Mouse (Mus musculus): ENCODE results near the gene Bmp8a. TPM values are rescaled to one million over a fixed set of nuclear protein-coding genes. Genes with fewer than 3 reads are reported as not detected.

Gene Bmp8a
- polyA plus RNA-seq, 1 experiment, result 0.14 TPM

DNA sequence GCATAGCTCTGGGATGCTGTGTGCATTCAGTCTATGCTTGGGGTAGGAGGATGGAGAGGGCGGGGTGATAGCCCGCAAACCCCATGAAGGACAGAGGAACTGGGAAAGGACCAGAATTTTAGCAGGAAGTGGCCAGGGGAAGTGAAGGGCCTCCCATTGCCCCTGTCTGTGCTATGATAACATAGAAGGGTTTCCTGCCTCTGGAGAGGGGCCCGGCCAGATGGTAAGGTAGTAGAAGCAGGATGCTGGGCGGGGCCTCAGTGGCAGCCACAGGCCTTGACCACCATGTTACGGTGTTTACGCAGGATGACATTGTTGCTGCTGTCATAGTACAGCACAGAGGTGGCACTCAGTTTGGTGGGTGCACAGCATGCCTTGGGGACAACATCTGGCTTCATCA is 30.0 kb downstream of the Bmp8a start:
- Histone ChIP-seq H3K79me3 (ENCODE audit: low read depth) (no peaks in the 10 kb centered on the region), H3K36me3 (ENCODE audit: control insufficient read depth, insufficient read depth) (no peaks in the 10 kb centered on the region), H3ac (ENCODE audit: control insufficient read depth, insufficient read length, low read depth) (no peak overlapping the region), H3K27me3 (ENCODE audit: control insufficient read depth, insufficient read depth, insufficient read length) (no peaks in the 10 kb centered on the region), H3K79me2 (ENCODE audit: control insufficient read depth, insufficient read depth) (no peaks in the 10 kb centered on the region), H3K4me3 (ENCODE audit: insufficient read depth, poor library complexity, severe bottlenecking) (no peak overlapping the region)
- no peak for TF ChIP-seq CEBPB (IDR thresholded peaks at IDR 0.05; ENCODE audit: low read depth)
- TF ChIP-seq FOSL1 (IDR thresholded peaks at IDR 0.05; ENCODE audit: insufficient read depth, low read length, poor library complexity, severe bottlenecking), result no peak
- TF ChIP-seq CTCF (IDR thresholded peaks at IDR 0.05; ENCODE audit: control insufficient read depth, insufficient read depth, insufficient read length), result no peak
- TF ChIP-seq MYOG (IDR thresholded peaks at IDR 0.05; ENCODE audit: control insufficient read depth, extremely low read depth, insufficient read length), result no peak
- TF ChIP-seq MYOD1 (IDR thresholded peaks at IDR 0.05; ENCODE audit: control insufficient read depth, insufficient read length, low read depth), result no peak
- no peak for TF ChIP-seq USF1 (IDR thresholded peaks at IDR 0.05; ENCODE audit: low read depth)
- no peak for TF ChIP-seq MAX (IDR thresholded peaks at IDR 0.05)

DNA sequence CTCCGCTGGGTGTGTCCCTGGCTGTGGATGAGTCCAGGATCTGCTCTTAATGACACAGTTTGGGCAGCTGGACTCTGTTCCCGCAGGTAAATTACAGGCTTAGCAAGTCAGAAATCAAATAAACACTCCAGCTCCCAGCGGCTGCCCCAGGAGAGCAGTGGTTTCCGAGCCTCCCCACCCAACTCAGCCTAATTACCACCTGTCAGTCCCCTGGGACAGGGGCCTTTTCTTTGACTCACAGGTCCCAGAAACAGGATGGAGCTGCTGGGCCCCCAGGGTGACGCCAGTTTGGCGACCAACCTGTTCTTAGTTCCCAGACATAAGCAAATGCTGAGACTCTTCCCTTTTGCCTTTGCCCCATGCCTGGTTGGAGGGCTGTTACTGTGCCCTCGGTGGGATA is 31.2 kb downstream of the Bmp8a start:
- no peaks in the 10 kb centered on the region for H3K27me3 ChIP-seq (ENCODE audit: control insufficient read depth, insufficient read depth, insufficient read length)
- H3K36me3 ChIP-seq (ENCODE audit: control insufficient read depth, insufficient read depth), result no peaks in the 10 kb centered on the region
- no peaks in the 10 kb centered on the region for H3K79me2 ChIP-seq (ENCODE audit: control insufficient read depth, insufficient read depth)
- no peak for TF ChIP-seq USF1 (IDR thresholded peaks at IDR 0.05; ENCODE audit: low read depth)
- TF ChIP-seq CEBPB (IDR thresholded peaks at IDR 0.05; ENCODE audit: low read depth), result no peak
- no peak for TF ChIP-seq FOSL1 (IDR thresholded peaks at IDR 0.05; ENCODE audit: insufficient read depth, low read length, poor library complexity, severe bottlenecking)
- TF ChIP-seq MYOG (IDR thresholded peaks at IDR 0.05; ENCODE audit: control insufficient read depth, extremely low read depth, insufficient read length), result no peak
- TF ChIP-seq MYOD1 (IDR thresholded peaks at IDR 0.05; ENCODE audit: control insufficient read depth, insufficient read length, low read depth), result no peak
- TF ChIP-seq MAX (IDR thresholded peaks at IDR 0.05), result no peak
- no peak for TF ChIP-seq CTCF (IDR thresholded peaks at IDR 0.05; ENCODE audit: control insufficient read depth, insufficient read depth, insufficient read length)
- H3K79me3 ChIP-seq (ENCODE audit: low read depth), result no peaks in the 10 kb centered on the region
- no peak overlapping the region for H3K4me3 ChIP-seq (ENCODE audit: insufficient read depth, poor library complexity, severe bottlenecking)
- no peak overlapping the region for H3ac ChIP-seq (ENCODE audit: control insufficient read depth, insufficient read length, low read depth)

DNA sequence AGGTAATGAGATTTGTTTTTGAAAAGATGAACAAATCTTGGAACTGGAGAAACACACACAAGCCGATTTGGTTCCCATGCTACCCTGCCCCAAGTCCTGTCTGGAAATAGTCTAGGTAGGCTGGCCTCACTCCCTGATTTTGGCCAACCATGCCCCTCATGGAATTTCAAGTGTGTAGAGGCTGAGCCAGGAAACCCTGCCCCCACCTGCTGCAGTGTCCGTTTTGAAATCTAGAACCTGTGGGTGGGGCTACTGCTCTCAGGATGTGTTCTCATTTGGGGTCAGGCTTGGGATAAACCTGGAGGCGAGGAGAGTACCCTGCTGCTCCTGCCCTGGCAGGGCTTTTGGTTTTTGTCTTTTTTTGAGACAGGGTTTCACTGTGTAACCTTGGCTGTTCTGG is 34.8 kb downstream of the Bmp8a start:
- Histone ChIP-seq H3K79me3 (ENCODE audit: low read depth) (no peaks in the 10 kb centered on the region), H3K4me3 (ENCODE audit: insufficient read depth, poor library complexity, severe bottlenecking) (no peak overlapping the region), H3K27me3 (ENCODE audit: control insufficient read depth, insufficient read depth, insufficient read length) (no peaks in the 10 kb centered on the region), H3K36me3 (ENCODE audit: control insufficient read depth, insufficient read depth) (peaks cover 11% of the 10 kb centered on the region), H3ac (ENCODE audit: control insufficient read depth, insufficient read length, low read depth) (no peak overlapping the region), H3K79me2 (ENCODE audit: control insufficient read depth, insufficient read depth) (no peaks in the 10 kb centered on the region)
- TF ChIP-seq MYOD1 (IDR thresholded peaks at IDR 0.05; ENCODE audit: control insufficient read depth, insufficient read length, low read depth), result no peak
- TF ChIP-seq MAX (IDR thresholded peaks at IDR 0.05), result no peak
- TF ChIP-seq MYOG (IDR thresholded peaks at IDR 0.05; ENCODE audit: control insufficient read depth, extremely low read depth, insufficient read length), result no peak
- no peak for TF ChIP-seq FOSL1 (IDR thresholded peaks at IDR 0.05; ENCODE audit: insufficient read depth, low read length, poor library complexity, severe bottlenecking)
- TF ChIP-seq CEBPB (IDR thresholded peaks at IDR 0.05; ENCODE audit: low read depth), result no peak
- TF ChIP-seq CTCF (IDR thresholded peaks at IDR 0.05; ENCODE audit: control insufficient read depth, insufficient read depth, insufficient read length), result no peak
- TF ChIP-seq USF1 (IDR thresholded peaks at IDR 0.05; ENCODE audit: low read depth), result no peak

DNA sequence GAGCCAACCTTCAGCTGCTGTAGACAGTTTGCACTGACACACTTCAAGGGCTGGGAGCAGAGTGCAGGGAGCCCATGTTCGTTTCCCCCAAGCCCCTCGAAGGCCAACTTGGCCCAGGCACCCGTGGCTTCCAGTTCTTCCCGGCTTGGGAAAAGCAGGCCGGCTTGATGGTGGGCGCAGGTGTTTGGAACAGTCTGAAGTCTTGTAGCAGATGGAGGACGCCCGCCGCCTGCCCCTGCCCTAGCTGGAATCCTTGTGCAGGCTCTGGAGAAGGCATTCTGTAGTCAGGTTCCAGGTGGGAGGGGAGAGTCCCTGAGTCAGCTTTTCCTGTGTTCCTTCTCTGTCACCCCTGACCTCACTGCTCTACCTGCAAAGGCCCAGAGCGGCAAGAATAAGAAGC is 36.1 kb downstream of the Bmp8a start:
- H3K27me3 ChIP-seq (ENCODE audit: control insufficient read depth, insufficient read depth, insufficient read length), result no peaks in the 10 kb centered on the region
- TF ChIP-seq MYOG (IDR thresholded peaks at IDR 0.05; ENCODE audit: control insufficient read depth, extremely low read depth, insufficient read length) (no peak), USF1 (IDR thresholded peaks at IDR 0.05; ENCODE audit: low read depth) (no peak), CEBPB (IDR thresholded peaks at IDR 0.05; ENCODE audit: low read depth) (no peak), MYOD1 (IDR thresholded peaks at IDR 0.05; ENCODE audit: control insufficient read depth, insufficient read length, low read depth) (no peak), MAX (IDR thresholded peaks at IDR 0.05) (no peak), CTCF (IDR thresholded peaks at IDR 0.05; ENCODE audit: control insufficient read depth, insufficient read depth, insufficient read length) (no peak), FOSL1 (IDR thresholded peaks at IDR 0.05; ENCODE audit: insufficient read depth, low read length, poor library complexity, severe bottlenecking) (no peak)

DNA sequence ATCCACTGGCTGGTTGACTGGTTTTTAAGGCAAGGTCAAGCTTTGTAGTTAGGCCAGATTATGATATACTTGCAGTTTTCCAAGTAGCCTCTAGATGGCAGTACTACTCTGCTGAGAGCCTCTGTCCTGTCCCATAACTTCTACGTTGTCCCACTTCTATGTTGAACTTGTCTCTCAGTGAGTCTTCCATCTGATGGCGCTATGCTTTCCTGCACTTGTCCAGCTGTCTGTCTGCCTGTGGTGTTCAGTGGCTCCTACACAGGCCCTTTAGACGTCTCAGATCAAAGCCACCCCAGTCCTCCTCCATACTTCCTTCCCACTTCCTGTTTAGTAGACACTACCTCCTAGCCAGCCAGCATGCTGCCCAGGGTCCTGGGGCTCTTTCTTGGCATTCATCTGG is 37.3 kb downstream of the Bmp8a start:
- Histone ChIP-seq H3K79me2 (ENCODE audit: control insufficient read depth, insufficient read depth) (no peaks in the 10 kb centered on the region), H3K27me3 (ENCODE audit: control insufficient read depth, insufficient read depth, insufficient read length) (no peaks in the 10 kb centered on the region), H3K36me3 (ENCODE audit: control insufficient read depth, insufficient read depth) (peaks cover 36% of the 10 kb centered on the region), H3K79me3 (ENCODE audit: low read depth) (no peaks in the 10 kb centered on the region), H3K4me3 (ENCODE audit: insufficient read depth, poor library complexity, severe bottlenecking) (no peak overlapping the region), H3ac (ENCODE audit: control insufficient read depth, insufficient read length, low read depth) (no peak overlapping the region)
- TF ChIP-seq CTCF (IDR thresholded peaks at IDR 0.05; ENCODE audit: control insufficient read depth, insufficient read depth, insufficient read length) (peak; percentile 27), MYOG (IDR thresholded peaks at IDR 0.05; ENCODE audit: control insufficient read depth, extremely low read depth, insufficient read length) (no peak)

More for the DNA sequence above, 36.1 kb downstream of the Bmp8a start:
- no peak overlapping the region for H3K4me3 ChIP-seq (ENCODE audit: insufficient read depth, poor library complexity, severe bottlenecking)
- peaks cover 24% of the 10 kb centered on the region for H3K36me3 ChIP-seq (ENCODE audit: control insufficient read depth, insufficient read depth)
- H3K79me2 ChIP-seq (ENCODE audit: control insufficient read depth, insufficient read depth), result no peaks in the 10 kb centered on the region
- no peak overlapping the region for H3ac ChIP-seq (ENCODE audit: control insufficient read depth, insufficient read length, low read depth)
- H3K79me3 ChIP-seq (ENCODE audit: low read depth), result no peaks in the 10 kb centered on the region

DNA sequence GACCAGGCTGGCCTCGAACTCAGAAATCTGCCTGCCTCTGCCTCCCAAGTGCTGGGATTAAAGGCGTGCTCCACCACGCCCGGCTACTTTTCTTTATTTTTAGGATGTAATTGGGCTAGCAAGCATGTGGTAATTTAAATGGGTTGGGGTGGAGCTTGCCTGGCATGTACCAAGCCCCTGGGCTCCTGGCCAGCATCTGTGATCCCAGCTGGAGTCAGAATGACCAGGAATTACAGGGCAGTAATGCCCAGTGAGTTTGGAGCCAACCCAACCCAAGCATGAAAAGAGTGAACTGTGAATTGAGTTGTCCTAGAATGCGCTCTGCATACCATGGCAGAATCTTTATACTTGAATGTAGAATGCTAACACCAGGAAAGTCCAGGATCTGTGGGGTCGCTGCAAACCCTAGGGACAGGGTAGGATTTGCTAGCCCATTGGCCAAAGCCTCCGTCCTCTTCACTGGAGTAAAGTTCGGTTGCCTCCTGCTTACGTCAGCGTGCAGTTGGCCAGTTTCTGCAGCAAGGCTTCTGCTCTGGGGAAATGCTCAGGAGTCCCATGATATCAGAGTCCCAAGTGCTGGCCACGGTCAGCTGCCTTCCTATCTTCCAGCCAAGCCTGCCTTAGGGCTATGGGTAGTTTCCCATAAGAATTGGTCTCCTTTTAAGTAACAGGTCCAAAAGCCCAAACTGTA is 43.9 kb downstream of the Bmp8a start:
- no peaks in the 10 kb centered on the region for H3K79me2 ChIP-seq (ENCODE audit: control insufficient read depth, insufficient read depth)
- H3K79me3 ChIP-seq (ENCODE audit: low read depth), result peaks cover 3% of the 10 kb centered on the region
- H3K4me3 ChIP-seq (ENCODE audit: insufficient read depth, poor library complexity, severe bottlenecking), result no peak overlapping the region
- no peak overlapping the region for H3ac ChIP-seq (ENCODE audit: control insufficient read depth, insufficient read length, low read depth)
- H3K27me3 ChIP-seq (ENCODE audit: control insufficient read depth, insufficient read depth, insufficient read length), result no peaks in the 10 kb centered on the region
- H3K36me3 ChIP-seq (ENCODE audit: control insufficient read depth, insufficient read depth), result peaks cover 96% of the 10 kb centered on the region
- TF ChIP-seq MYOD1 (IDR thresholded peaks at IDR 0.05; ENCODE audit: control insufficient read depth, insufficient read length, low read depth) (no peak), MAX (IDR thresholded peaks at IDR 0.05) (no peak), MYOG (IDR thresholded peaks at IDR 0.05; ENCODE audit: control insufficient read depth, extremely low read depth, insufficient read length) (no peak), CEBPB (IDR thresholded peaks at IDR 0.05; ENCODE audit: low read depth) (no peak), FOSL1 (IDR thresholded peaks at IDR 0.05; ENCODE audit: insufficient read depth, low read length, poor library complexity, severe bottlenecking) (no peak), USF1 (IDR thresholded peaks at IDR 0.05; ENCODE audit: low read depth) (no peak), CTCF (IDR thresholded peaks at IDR 0.05; ENCODE audit: control insufficient read depth, insufficient read depth, insufficient read length) (no peak)

Measured in C2C12 (cell line).